Mouse (Mus musculus): ENCODE measurements around the gene Cldn6. TPM values are rescaled to one million over a fixed set of nuclear protein-coding genes. Genes with fewer than 3 reads are reported as not detected.

Gene Cldn6
- total and polyA plus RNA-seq, 3 experiments: not detected

DNA sequence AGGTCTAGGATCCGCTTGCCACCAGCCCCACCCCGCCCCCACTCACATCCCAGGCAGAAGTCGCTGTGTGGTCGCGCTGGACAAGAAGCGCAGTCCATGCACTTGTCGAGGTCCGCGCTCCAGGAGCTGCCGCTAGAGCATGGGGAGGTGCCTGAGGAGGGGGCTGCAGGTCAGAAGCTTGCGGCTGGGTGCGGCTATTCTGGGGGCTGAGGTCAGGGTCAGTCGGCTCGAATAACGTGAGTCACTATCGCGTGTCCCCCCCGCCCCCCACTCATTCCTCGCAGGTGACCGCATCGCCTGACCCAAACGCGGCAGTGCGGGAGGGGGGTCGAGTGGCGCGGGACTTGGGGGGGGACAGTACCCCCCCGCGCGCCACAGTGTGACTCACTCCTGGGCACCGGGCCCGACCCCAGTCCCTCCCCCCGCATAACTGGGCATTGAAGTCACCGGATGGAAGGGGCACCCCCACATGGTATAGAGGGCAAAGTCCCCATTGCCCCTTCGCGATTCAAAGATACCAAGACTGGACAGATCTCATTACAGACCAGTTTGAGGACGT, 2.5 kb upstream of the Cldn6 start:
- intact Hi-C loops (cut with DNase I): no loop called here
- Histone ChIP-seq H3K27me3 (ENCODE audit: control insufficient read depth, insufficient read depth, low read length) (peaks cover 6% of the 10 kb centered on the region), H3K36me3 (ENCODE audit: control insufficient read depth, insufficient read depth, low read length) (no peaks in the 10 kb centered on the region), H3K79me2 (replicated peaks; ENCODE audit: control insufficient read depth, insufficient read depth, low read length) (no peaks in the 10 kb centered on the region), H3K4me3 (peak overlapping the region; percentile 67), H3K27ac (peak overlapping the region; percentile 93), H3K4me1 (ENCODE audit: control insufficient read depth, insufficient read depth, low read length) (peaks cover 2% of the 10 kb centered on the region), H3K9ac (ENCODE audit: low read depth, low read length) (peak overlapping the region; percentile 69)
- TF ChIP-seq CTCF (IDR thresholded peaks at IDR 0.05) (no peak), POLR2A (IDR thresholded peaks at IDR 0.05; ENCODE audit: insufficient read depth, low read depth, low read length) (no peak), EP300 (IDR thresholded peaks at IDR 0.05; ENCODE audit: insufficient read depth, low read depth, low read length) (0 out of 2 replicates have a peak, but pooled peaks have one; percentile 5)
- WGBS: under 1% methylated on average over 37 of the region's 37 CpGs
- DNase-seq: peak; percentile 75 to 79

DNA sequence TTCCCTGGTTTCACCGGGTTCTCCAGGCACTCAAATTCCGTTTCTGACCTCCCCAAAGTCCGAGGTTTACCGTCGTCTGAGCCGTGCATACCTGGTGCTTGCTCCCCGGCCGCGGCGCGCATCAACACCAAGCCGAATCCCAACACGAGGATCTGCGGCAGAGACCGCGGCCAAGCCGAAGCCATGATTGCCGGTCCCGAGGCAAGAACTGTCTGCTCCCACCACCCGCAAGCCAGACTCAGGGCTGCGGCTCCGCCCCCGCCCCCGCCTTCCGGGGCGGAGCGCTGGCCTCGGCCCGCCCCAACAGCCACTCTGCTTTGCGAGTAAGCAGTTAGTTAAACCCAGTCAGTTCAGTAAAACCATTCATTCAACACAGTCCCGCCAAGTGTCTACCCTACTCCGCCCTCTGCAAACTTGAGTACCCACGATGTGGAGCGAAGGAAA, 1.8 kb upstream of the Cldn6 start, which contains the start of gene Tnfrsf12a:
Gene Tnfrsf12a (minus strand): TSS at position 233 of the 444 bp plus-strand sequence.
- Histone ChIP-seq H3K27ac (peak within 1 kb of the TSS; percentile 93), H3K36me3 (ENCODE audit: control insufficient read depth, insufficient read depth, low read length) (no peaks in the 10 kb centered on the region), H3K79me2 (replicated peaks; ENCODE audit: control insufficient read depth, insufficient read depth, low read length) (no peaks in the 10 kb centered on the region), H3K27me3 (ENCODE audit: control insufficient read depth, insufficient read depth, low read length) (peaks cover 6% of the 10 kb centered on the region), H3K4me3 (peak within 1 kb of the TSS; percentile 67), H3K4me1 (ENCODE audit: control insufficient read depth, insufficient read depth, low read length) (peaks cover 2% of the 10 kb centered on the region), H3K9ac (ENCODE audit: low read depth, low read length) (peak within 1 kb of the TSS; percentile 69)
- peak; percentile 93 for DNase-seq
- peak; percentile 97 for TF ChIP-seq POLR2A (IDR thresholded peaks at IDR 0.05; ENCODE audit: insufficient read depth, low read depth, low read length)
- peak; percentile 70; the same call in 1 of the 2 replicates for TF ChIP-seq EP300 (IDR thresholded peaks at IDR 0.05; ENCODE audit: insufficient read depth, low read depth, low read length)
- TF ChIP-seq CTCF (IDR thresholded peaks at IDR 0.05): no peak
- under 1% methylated on average over 34 of the region's 34 CpGs for WGBS
- intact Hi-C loops (cut with DNase I): no loop called here

DNA sequence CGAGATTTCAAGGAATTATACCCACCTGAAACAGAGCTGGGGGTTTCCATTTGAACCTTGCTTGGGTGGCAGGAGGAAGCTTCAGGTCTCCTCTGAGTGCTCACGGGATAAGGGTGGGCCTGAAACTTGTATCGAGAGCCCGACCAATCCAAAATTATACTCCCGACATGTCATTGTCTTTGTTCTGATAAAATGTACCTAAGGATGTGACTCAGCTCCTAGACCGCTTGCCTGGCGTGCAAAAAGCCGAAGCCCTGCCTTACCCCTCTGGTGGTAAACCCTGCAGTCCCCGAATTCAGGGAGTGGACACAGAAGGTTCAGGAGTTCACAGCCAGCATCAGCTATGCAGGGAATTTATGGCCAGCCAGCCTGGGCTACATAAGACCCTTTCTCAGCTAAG, 1.3 kb downstream of the Cldn6 start:
- Histone ChIP-seq H3K36me3 (ENCODE audit: control insufficient read depth, insufficient read depth, low read length) (no peaks in the 10 kb centered on the region), H3K4me3 (no peak overlapping the region), H3K27me3 (ENCODE audit: control insufficient read depth, insufficient read depth, low read length) (peaks cover 9% of the 10 kb centered on the region), H3K4me1 (ENCODE audit: control insufficient read depth, insufficient read depth, low read length) (peaks cover 2% of the 10 kb centered on the region; the same call in 1 of the 2 replicates), H3K9ac (ENCODE audit: low read depth, low read length) (no peak overlapping the region), H3K79me2 (replicated peaks; ENCODE audit: control insufficient read depth, insufficient read depth, low read length) (no peaks in the 10 kb centered on the region), H3K27ac (no peak overlapping the region)
- DNase-seq: no peak
- intact Hi-C loops (cut with DNase I): no loop called here
- no peak for TF ChIP-seq POLR2A (IDR thresholded peaks at IDR 0.05; ENCODE audit: insufficient read depth, low read depth, low read length)
- TF ChIP-seq CTCF (IDR thresholded peaks at IDR 0.05): no peak
- TF ChIP-seq EP300 (IDR thresholded peaks at IDR 0.05; ENCODE audit: insufficient read depth, low read depth, low read length): no peak
- 57% methylated on average over 9 of the region's 9 CpGs for WGBS

GRCm38 (mm10) chr17:23681086-23681485, 2.0 kb downstream of the Cldn6 start:
- DNase-seq: peak in 1 of 2 experiments; percentile 20
- no peaks in the 10 kb centered on the region for H3K4me1 ChIP-seq (ENCODE audit: control insufficient read depth, insufficient read depth, low read length)
- no peaks in the 10 kb centered on the region for H3K79me2 ChIP-seq (replicated peaks; ENCODE audit: control insufficient read depth, insufficient read depth, low read length)
- no peak overlapping the region for H3K9ac ChIP-seq (ENCODE audit: low read depth, low read length)
- H3K27ac ChIP-seq: no peak overlapping the region
- H3K36me3 ChIP-seq (ENCODE audit: control insufficient read depth, insufficient read depth, low read length): no peaks in the 10 kb centered on the region
- H3K4me3 ChIP-seq: no peak overlapping the region
- peaks cover 9% of the 10 kb centered on the region for H3K27me3 ChIP-seq (ENCODE audit: control insufficient read depth, insufficient read depth, low read length)
- 42% methylated on average over 10 of the region's 10 CpGs for WGBS
- intact Hi-C loops (cut with DNase I): no loop called here
- TF ChIP-seq CTCF (IDR thresholded peaks at IDR 0.05): no peak
- no peak for TF ChIP-seq EP300 (IDR thresholded peaks at IDR 0.05; ENCODE audit: insufficient read depth, low read depth, low read length)
- no peak for TF ChIP-seq POLR2A (IDR thresholded peaks at IDR 0.05; ENCODE audit: insufficient read depth, low read depth, low read length)

GRCm38 (mm10) chr17:23682092-23682491, 3.0 kb downstream of the Cldn6 start:
- no peak for DNase-seq
- WGBS: 50% methylated on average over 4 of the region's 4 CpGs
- Histone ChIP-seq H3K79me2 (replicated peaks; ENCODE audit: control insufficient read depth, insufficient read depth, low read length) (no peaks in the 10 kb centered on the region), H3K27ac (no peak overlapping the region), H3K4me1 (ENCODE audit: control insufficient read depth, insufficient read depth, low read length) (no peaks in the 10 kb centered on the region), H3K36me3 (ENCODE audit: control insufficient read depth, insufficient read depth, low read length) (no peaks in the 10 kb centered on the region), H3K27me3 (ENCODE audit: control insufficient read depth, insufficient read depth, low read length) (peaks cover 9% of the 10 kb centered on the region), H3K9ac (ENCODE audit: low read depth, low read length) (no peak overlapping the region), H3K4me3 (no peak overlapping the region)
- intact Hi-C loops (cut with DNase I): no loop called here
- TF ChIP-seq POLR2A (IDR thresholded peaks at IDR 0.05; ENCODE audit: insufficient read depth, low read depth, low read length) (no peak), CTCF (IDR thresholded peaks at IDR 0.05) (no peak), EP300 (IDR thresholded peaks at IDR 0.05; ENCODE audit: insufficient read depth, low read depth, low read length) (no peak)

DNA sequence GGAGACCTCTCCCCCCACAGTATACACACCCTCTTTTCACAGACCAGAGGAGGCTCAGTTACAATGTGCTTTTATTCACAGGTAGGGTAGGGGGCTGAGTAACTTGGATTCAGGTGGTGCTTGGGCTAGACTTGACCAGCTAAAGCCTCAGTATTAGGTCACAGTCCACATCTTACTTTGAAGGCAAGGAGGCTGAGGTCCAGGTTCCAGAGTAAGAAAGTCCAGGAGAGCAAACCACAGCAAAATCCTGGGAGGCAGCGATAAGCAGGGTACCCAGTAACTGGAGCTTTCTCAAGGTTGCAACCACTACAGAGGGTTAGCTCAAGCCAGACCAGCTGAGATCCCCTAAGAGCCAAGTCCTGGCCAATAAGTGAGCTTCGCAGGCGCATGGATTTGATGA, 3.5 kb downstream of the Cldn6 start:
- 59% methylated on average over 3 of the region's 3 CpGs for WGBS
- intact Hi-C loops (cut with DNase I): no loop called here
- no peaks in the 10 kb centered on the region for H3K36me3 ChIP-seq (ENCODE audit: control insufficient read depth, insufficient read depth, low read length)
- no peaks in the 10 kb centered on the region for H3K4me1 ChIP-seq (ENCODE audit: control insufficient read depth, insufficient read depth, low read length)
- DNase-seq: no peak
- H3K9ac ChIP-seq (ENCODE audit: low read depth, low read length): no peak overlapping the region
- no peak overlapping the region for H3K4me3 ChIP-seq
- no peak overlapping the region for H3K27ac ChIP-seq
- H3K79me2 ChIP-seq (replicated peaks; ENCODE audit: control insufficient read depth, insufficient read depth, low read length): no peaks in the 10 kb centered on the region
- no peak for TF ChIP-seq EP300 (IDR thresholded peaks at IDR 0.05; ENCODE audit: insufficient read depth, low read depth, low read length)
- no peak for TF ChIP-seq CTCF (IDR thresholded peaks at IDR 0.05)
- TF ChIP-seq POLR2A (IDR thresholded peaks at IDR 0.05; ENCODE audit: insufficient read depth, low read depth, low read length): no peak
- H3K27me3 ChIP-seq (ENCODE audit: control insufficient read depth, insufficient read depth, low read length): peaks cover 9% of the 10 kb centered on the region
